Mouse (Mus musculus) liver, embryonic 14.5 days (tissue): Measurements from ENCODE around the gene Ltbr. TPM values are rescaled to one million over a fixed set of nuclear protein-coding genes. Genes with fewer than 3 reads are reported as not detected.

ENCODE experiments used
- ATAC-seq: fragments of 200-750 bp; cut with Nextera tagmentation; 2 replicates; pipeline ENCODE4 v1.8.0; 2017; ENCODE audit warnings: moderate number of reproducible peaks, mild to moderate bottlenecking, moderate library complexity; ENCODE audit not compliant: insufficient read depth
- DNase-seq, 3 experiments: peaks; one replicate each; pipeline ENCODE4 v3.0.0-alpha.2; 2012 to 2013; ENCODE audit warnings: low read depth in 3 of 3, low spot score in 3 of 3
- H3K27ac ChIP-seq: fragments of 300-500 bp; sonication (generic); 2 replicates; pipeline ENCODE4 v1.5.1; 2014; ENCODE audit warnings: moderate library complexity, mild to moderate bottlenecking, control low read depth, inconsistent platforms
- H3K27me3 ChIP-seq: fragments of 300-500 bp; sonication (generic); 2 replicates; pipeline ENCODE4 v1.6.1; 2014; ENCODE audit warnings: mild to moderate bottlenecking, low read length, moderate library complexity; ENCODE audit not compliant: control insufficient read depth, insufficient read depth
- H3K36me3 ChIP-seq: fragments of 300-500 bp; sonication (generic); replicated peaks from 2 replicates; pipeline ENCODE4 v1.6.1; 2014; ENCODE audit warnings: low read depth; ENCODE audit not compliant: control insufficient read depth, insufficient read depth
- H3K4me1 ChIP-seq, 2 experiments: fragments of 200-500 bp in 1 of 2; fragments of 300-500 bp in 1 of 2; sonication (generic) in 1 of 2; replicated peaks; 2 replicates each; pipeline ENCODE4 v1.6.1; 2012 to 2014; ENCODE audit warnings: antibody characterized with exemption in 1 of 2, inconsistent platforms in 1 of 2, low read length in 1 of 2; ENCODE audit not compliant: control insufficient read depth in 2 of 2, insufficient read depth in 2 of 2
- H3K4me2 ChIP-seq: fragments of 300-500 bp; sonication (generic); 2 replicates; pipeline ENCODE4 v1.6.1; 2014; ENCODE audit warnings: low read depth, mild to moderate bottlenecking, control low read depth, moderate library complexity
- H3K4me3 ChIP-seq, 2 experiments: fragments of 200-500 bp in 1 of 2; fragments of 300-500 bp in 1 of 2; sonication (generic) in 1 of 2; 2 replicates each; pipeline ENCODE4 v1.5.1; 2012 to 2014; ENCODE audit warnings: low read depth in 2 of 2, low read length in 2 of 2, mild to moderate bottlenecking in 2 of 2, control low read depth in 1 of 2, inconsistent platforms in 1 of 2, moderate library complexity in 1 of 2; ENCODE audit not compliant: insufficient read depth in 1 of 2
- H3K9ac ChIP-seq: fragments of 300-500 bp; sonication (generic); replicated peaks from 2 replicates; pipeline ENCODE4 v1.6.1; 2014; ENCODE audit warnings: mild to moderate bottlenecking, control low read depth, moderate library complexity
- H3K9me3 ChIP-seq: fragments of 300-500 bp; sonication (generic); 2 replicates; pipeline ENCODE4 v1.6.1; 2016; ENCODE audit warnings: low read length, mixed read lengths; ENCODE audit not compliant: control insufficient read depth
- CTCF ChIP-seq: IDR thresholded peaks from 2 replicates; pipeline ENCODE4 v1.5.1; 2016; ENCODE audit warnings: antibody characterized with exemption, low read depth, control low read depth
- EP300 ChIP-seq: IDR thresholded peaks from 2 replicates; pipeline ENCODE4 v1.6.1; 2016; ENCODE audit warnings: antibody characterized with exemption, low read depth
- WGBS: fragments of 180-500 bp; shearing (Covaris S2); extraction: QIAGEN DNeasy Blood & Tissue Kit; methylation state at CpG from one replicate; pipeline ENCODE4 v1.1.7; 2014; ENCODE audit not compliant: insufficient replicate concordance; 5-methylcytosine and 5-hydroxymethylcytosine counted together
- polyA plus RNA-seq, 2 experiments: library from polyadenylated mRNA; depleted of rRNA in 1 of 2; stranded (reverse) in 1 of 2; unstranded in 1 of 2; fragments of >200 nt; fragmentation: Nextera tagmentation in 1 of 2; extraction: Ambion mirVana in 1 of 2; gene quantifications; 2 replicates each; pipeline versions ENCODE4 v1.2.1 to v1.2.3; 2012 to 2014

Gene Ltbr
- polyA plus RNA-seq, 2 experiments: 12.3 to 15.2 TPM

- 71% methylated on average over 1 of the region's 1 CpGs for WGBS
- DNase-seq (no peak), ATAC-seq (no peak)
- H3K4me2 ChIP-seq: no peak within 1 kb of the TSS
- H3K9ac ChIP-seq: no peak within 1 kb of the TSS
- TF ChIP-seq EP300 (no peak), CTCF (no peak)
- H3K4me3 ChIP-seq: no peak within 1 kb of the TSS
- no peaks in the 10 kb centered on the region for H3K4me1 ChIP-seq
- H3K27ac ChIP-seq: no peak within 1 kb of the TSS
- no peaks in the 10 kb centered on the region for H3K9me3 ChIP-seq
- no peaks in the 10 kb centered on the region for H3K36me3 ChIP-seq
- H3K27me3 ChIP-seq: peaks cover 7% of the 10 kb centered on the region
These were observed 6.6 kb upstream of the Ltbr start, which contains the start of gene Scnn1a for GRCm38 (mm10) chr6:125320323-125320722. Gene Scnn1a (plus strand): TSS chr6:125320659.

GRCm38 (mm10) chr6:125319919-125320296 is 6.2 kb upstream of the Ltbr start:
- TF ChIP-seq EP300 (no peak), CTCF (no peak)
- Histone ChIP-seq H3K4me3 (no peak overlapping the region), H3K9ac (no peak overlapping the region), H3K9me3 (no peaks in the 10 kb centered on the region), H3K4me1 (no peaks in the 10 kb centered on the region), H3K27ac (no peak overlapping the region), H3K27me3 (peaks cover 7% of the 10 kb centered on the region), H3K4me2 (no peak overlapping the region), H3K36me3 (no peaks in the 10 kb centered on the region)
- ATAC-seq (no peak), DNase-seq (no peak)

- ATAC-seq (no peak), DNase-seq (no peak)
- H3K9me3 ChIP-seq: no peaks in the 10 kb centered on the region
- H3K9ac ChIP-seq: no peak overlapping the region
- TF ChIP-seq CTCF: no peak
- TF ChIP-seq EP300: no peak
- WGBS: 50% methylated on average over 15 of the region's 15 CpGs
- H3K4me2 ChIP-seq: no peak overlapping the region
- no peak overlapping the region for H3K27ac ChIP-seq
- H3K27me3 ChIP-seq: peaks cover 7% of the 10 kb centered on the region
- H3K4me3 ChIP-seq: no peak overlapping the region
- H3K36me3 ChIP-seq: no peaks in the 10 kb centered on the region
- H3K4me1 ChIP-seq: peaks cover 0 to 2% of the 10 kb centered on the region in 2 experiments; a peak in 1 of 4 replicates
These were observed 5.6 kb upstream of the Ltbr start for GRCm38 (mm10) chr6:125318981-125319918.

- Histone ChIP-seq H3K4me3 (no peak overlapping the region), H3K9ac (no peak overlapping the region), H3K9me3 (no peaks in the 10 kb centered on the region), H3K4me1 (peaks cover 0 to 4% of the 10 kb centered on the region in 2 experiments; a peak in 1 of 4 replicates), H3K36me3 (no peaks in the 10 kb centered on the region), H3K27ac (no peak overlapping the region), H3K4me2 (no peak overlapping the region), H3K27me3 (peaks cover 9% of the 10 kb centered on the region)
- TF ChIP-seq CTCF: no peak
- TF ChIP-seq EP300: no peak
- ATAC-seq (no peak), DNase-seq (no peak)
- WGBS: 59% methylated on average over 7 of the region's 7 CpGs
These were observed 3.4 kb upstream of the Ltbr start for GRCm38 (mm10) chr6:125317077-125317476.

- peaks cover 0 to 4% of the 10 kb centered on the region in 2 experiments; a peak in 1 of 4 replicates for H3K4me1 ChIP-seq
- no peaks in the 10 kb centered on the region; the same call in 1 of the 2 replicates for H3K36me3 ChIP-seq
- no peak for DNase-seq
- no peak overlapping the region for H3K27ac ChIP-seq
- no peak for TF ChIP-seq EP300
- no peak for TF ChIP-seq CTCF
- ATAC-seq: no peak
- 49% methylated on average over 6 of the region's 6 CpGs for WGBS
- no peaks in the 10 kb centered on the region for H3K9me3 ChIP-seq
- no peak overlapping the region for H3K4me3 ChIP-seq
- no peak overlapping the region for H3K4me2 ChIP-seq
- H3K27me3 ChIP-seq: peaks cover 2% of the 10 kb centered on the region; the same call in 1 of the 2 replicates
- no peak overlapping the region for H3K9ac ChIP-seq
These were observed 1.1 kb upstream of the Ltbr start for GRCm38 (mm10) chr6:125314746-125315145.
